Mouse (Mus musculus): Measurements from ENCODE around the gene Nlrc5.

- TF ChIP-seq POLR2A (IDR thresholded peaks at IDR 0.05; ENCODE audit: borderline replicate concordance, control insufficient read depth, low read depth, low read length), result no peak
- no peak for TF ChIP-seq CTCF (IDR thresholded peaks at IDR 0.05; ENCODE audit: control insufficient read depth, insufficient read depth, low read length)
Measured at GRCm38 (mm10) chr8:94475786-94476185, 41.6 kb downstream of the Nlrc5 start.
